Mouse (Mus musculus): ENCODE data around the gene Wwtr1.

Gene Wwtr1

GRCm38 (mm10) chr3:57557408-57557807 lies 18.3 kb downstream of the Wwtr1 start:
- no peak for DNase-seq

- DNase-seq, result peak; percentile 71 to 90
Observed at GRCm38 (mm10) chr3:57555560-57555959, 20.1 kb downstream of the Wwtr1 start.

GRCm38 (mm10) chr3:57554890-57555239 lies 20.8 kb downstream of the Wwtr1 start:
- no peak for DNase-seq

GRCm38 (mm10) chr3:57554124-57554889 lies 21.4 kb downstream of the Wwtr1 start:
- DNase-seq, result no peak

GRCm38 (mm10) chr3:57553108-57553507 lies 22.6 kb downstream of the Wwtr1 start:
- DNase-seq, result no peak

- no peak for DNase-seq
Observed at GRCm38 (mm10) chr3:57551210-57551609, 24.5 kb downstream of the Wwtr1 start.

GRCm38 (mm10) chr3:57550468-57551185 lies 25.1 kb downstream of the Wwtr1 start:
- no peak for DNase-seq

GRCm38 (mm10) chr3:57544154-57544553 lies 31.6 kb downstream of the Wwtr1 start:
- peak; percentile 27 to 66 for DNase-seq

- no peak for DNase-seq
Observed at GRCm38 (mm10) chr3:57542848-57543380, 32.8 kb downstream of the Wwtr1 start.

GRCm38 (mm10) chr3:57541205-57541604 lies 34.5 kb downstream of the Wwtr1 start:
- DNase-seq, result no peak

- no peak for DNase-seq
Observed at GRCm38 (mm10) chr3:57540474-57540873, 35.2 kb downstream of the Wwtr1 start.

GRCm38 (mm10) chr3:57535483-57536185 lies 40.1 kb downstream of the Wwtr1 start:
- DNase-seq, result peak in 1 of 2 experiments; percentile 39

- no peak for DNase-seq
Observed at GRCm38 (mm10) chr3:57534450-57534849, 41.3 kb downstream of the Wwtr1 start.

GRCm38 (mm10) chr3:57533876-57534275 lies 41.8 kb downstream of the Wwtr1 start:
- DNase-seq, result no peak

GRCm38 (mm10) chr3:57532991-57533725 lies 42.6 kb downstream of the Wwtr1 start:
- DNase-seq, result no peak

GRCm38 (mm10) chr3:57530836-57531235 lies 44.9 kb downstream of the Wwtr1 start:
- no peak for DNase-seq

- no peak for DNase-seq
Observed at GRCm38 (mm10) chr3:57530221-57530620, 45.5 kb downstream of the Wwtr1 start.

- no peak for DNase-seq
Observed at GRCm38 (mm10) chr3:57527154-57527553, 48.6 kb downstream of the Wwtr1 start.

- DNase-seq, result no peak
Observed at GRCm38 (mm10) chr3:57523093-57523492, 52.6 kb downstream of the Wwtr1 start.

- DNase-seq, result no peak
Observed at GRCm38 (mm10) chr3:57521876-57522275, 53.8 kb downstream of the Wwtr1 start.

- no peak for DNase-seq
Observed at GRCm38 (mm10) chr3:57519995-57520394, 55.7 kb downstream of the Wwtr1 start.

- DNase-seq, result peak; percentile 20 to 55
Observed at GRCm38 (mm10) chr3:57516146-57516545, 59.6 kb downstream of the Wwtr1 start.

- DNase-seq, result no peak
Observed at GRCm38 (mm10) chr3:57515044-57515443, 60.7 kb downstream of the Wwtr1 start.
